Mouse (Mus musculus) cerebellum, adult 9-10 months (tissue): Measurements from ENCODE around the gene Twist2.

Source experiments
- DNase-seq: peaks from one replicate; pipeline ENCODE4 v3.0.0; 2022

Twist2 gene

DNA sequence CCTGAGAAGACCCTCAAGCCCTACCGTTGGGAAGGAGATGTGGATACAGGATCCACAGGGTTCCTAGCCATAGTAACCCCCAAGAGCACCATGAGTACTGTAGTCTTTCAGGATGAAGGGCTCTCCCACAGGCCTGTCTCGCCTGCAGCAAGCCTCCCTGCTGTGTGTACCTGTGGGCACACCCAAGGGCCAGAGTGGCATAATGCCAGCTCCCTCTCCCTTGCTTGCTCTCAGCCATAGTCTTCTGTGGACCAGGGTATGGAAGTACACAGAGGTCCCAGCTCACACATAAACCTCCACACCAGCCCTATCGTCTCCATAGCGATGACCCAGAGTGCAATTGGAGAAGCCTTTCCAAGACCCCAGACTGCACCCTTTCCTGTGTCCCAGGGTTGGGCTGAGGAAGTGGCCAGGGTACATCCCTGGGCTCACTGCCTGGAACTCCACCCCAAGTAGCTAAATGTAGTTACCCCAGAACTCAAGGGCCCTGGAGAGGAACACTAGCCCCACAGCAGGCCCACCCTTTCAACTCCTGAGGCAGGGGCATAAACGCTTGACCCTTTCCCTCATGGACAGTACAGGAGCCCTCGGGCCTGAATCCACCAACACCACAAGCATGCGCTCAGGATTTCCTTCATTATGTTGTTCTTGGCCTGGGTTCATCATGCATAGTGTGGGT lies 73.9 kb downstream of the Twist2 start:
- no peak for DNase-seq

DNA sequence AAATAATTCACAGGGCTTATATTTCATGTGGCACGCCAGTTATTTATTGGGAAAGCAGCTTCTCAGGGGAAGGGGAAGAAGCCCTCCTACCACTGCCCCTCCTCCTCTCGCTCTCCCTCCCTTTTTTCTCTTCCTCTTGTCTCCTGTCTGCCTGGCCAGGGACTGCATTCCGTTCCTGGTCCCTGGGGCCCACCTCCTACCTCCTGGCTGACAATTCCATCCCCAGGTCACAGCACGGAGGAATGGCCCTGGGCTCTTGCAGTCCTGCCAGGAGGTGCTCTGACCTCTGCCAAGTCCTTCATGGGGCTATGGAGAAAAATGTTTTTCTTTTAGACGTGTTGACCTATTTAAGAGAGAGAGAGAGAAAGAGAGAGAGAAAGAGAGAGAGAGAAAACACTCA lies 77.4 kb downstream of the Twist2 start:
- DNase-seq: no peak

DNA sequence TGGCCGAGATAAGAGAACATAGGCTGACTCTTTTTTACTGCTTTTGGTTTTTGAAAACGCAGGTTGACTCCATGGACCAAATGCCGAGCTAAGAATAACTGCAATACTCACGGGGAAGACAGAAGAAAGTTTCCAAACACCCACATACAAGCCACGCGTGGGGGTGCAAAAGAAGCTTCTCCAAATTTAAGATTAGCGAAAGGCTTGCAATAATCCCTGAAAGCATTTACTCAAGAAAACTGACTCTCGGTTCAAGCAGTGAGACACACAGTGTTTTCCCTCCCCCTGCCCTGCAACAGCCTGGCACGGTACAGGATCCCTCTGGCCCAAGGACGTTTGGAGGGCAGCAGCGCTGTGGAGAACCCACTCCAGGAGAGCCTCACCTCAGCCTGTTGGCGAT lies 78.9 kb downstream of the Twist2 start:
- no peak for DNase-seq

DNA sequence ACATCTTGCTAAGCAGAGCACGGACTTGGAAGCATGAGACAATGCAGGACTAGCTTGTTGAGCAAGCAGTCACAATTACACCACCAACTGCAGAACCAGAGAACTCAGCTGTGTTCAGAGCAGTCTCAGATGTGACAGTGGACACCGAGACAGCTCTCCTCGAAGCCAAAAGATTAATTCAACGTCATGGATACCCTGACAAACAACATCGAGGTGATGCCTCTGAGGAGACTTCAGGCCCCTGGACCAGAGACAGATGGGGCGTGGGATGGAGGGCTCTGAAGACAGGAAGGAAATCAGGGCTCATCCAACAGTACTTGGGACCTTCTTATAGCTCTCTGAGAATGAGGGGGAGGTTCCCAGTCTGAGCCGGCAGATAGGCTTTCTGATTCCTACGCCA lies 79.6 kb downstream of the Twist2 start:
- no peak for DNase-seq

DNA sequence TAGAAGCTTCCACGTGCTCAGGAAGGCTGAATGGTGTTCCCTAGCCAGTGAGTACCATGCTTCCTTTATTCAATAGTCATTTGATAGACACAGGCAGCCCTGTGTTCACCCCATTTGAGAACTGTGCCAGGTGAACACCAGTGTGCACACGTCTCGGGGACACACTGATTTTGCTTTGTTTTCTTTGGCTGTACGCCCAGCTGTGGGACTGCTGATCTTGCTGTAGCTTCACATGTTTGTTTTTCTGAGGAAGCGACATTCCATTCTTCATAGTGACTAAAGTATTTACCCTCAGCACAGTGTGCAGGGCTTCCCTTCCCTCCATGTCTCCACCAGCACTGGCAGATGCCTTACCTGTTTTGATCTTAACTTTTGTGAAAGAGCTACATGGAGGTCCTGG lies 81.9 kb downstream of the Twist2 start:
- no peak for DNase-seq

DNA sequence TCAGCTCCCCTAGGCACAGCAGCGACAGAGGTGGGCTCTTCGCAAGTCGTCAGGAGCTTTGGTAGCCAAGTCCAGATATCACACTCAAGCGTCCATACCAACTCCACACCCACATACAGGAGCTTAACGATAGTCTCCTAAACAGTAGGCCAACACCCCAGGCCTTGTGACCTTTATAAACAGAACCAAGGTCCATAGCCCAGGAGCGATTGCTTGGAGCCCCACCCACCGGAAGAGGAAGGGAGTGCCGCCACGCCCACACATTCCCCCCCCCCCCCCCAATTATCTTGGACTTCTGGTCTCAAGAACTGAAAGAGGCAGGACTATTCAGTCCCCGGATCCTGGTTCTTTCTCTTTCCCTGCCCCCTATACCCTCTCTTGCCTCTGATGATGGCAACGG lies 92.3 kb downstream of the Twist2 start:
- DNase-seq: no peak

DNA sequence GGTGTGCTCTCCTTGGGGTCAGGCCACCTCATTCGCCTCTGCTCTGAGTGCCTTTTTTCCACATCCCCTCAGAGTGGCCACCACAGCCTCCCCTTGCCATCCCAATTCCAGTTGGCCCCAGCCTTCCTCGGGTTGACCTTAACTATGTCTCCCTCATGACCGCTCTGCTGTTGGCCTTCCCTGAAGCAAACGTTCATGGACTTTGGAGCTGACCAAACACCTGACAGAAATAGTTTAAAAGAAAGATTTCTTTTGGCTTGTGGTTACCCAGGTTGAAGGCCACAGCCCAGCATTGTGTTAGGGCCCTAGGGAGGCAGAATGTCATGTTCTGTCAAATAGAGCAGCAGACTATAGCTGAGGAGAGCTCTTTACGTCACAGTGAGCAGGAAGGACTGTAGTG lies 93.0 kb downstream of the Twist2 start:
- DNase-seq: no peak

DNA sequence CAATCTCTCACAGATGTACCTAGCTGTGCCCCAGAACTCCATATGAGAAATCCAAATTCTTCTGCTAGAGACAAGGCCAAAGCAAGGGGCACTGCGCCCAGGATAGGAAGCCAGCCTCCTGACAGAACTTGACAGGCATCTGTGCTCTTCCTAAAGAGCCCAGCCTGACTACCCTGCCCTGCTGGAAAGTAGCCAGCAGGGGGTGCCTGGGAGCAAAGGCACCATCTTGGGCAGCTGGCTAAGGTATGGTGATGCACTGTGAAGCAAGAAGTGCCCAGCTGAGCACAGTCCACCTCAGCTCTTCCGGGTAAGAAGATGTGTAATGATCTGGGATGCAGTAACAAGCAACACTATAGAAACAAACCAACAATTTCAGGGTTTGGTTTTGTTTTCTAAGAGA lies 95.8 kb downstream of the Twist2 start:
- DNase-seq: no peak
